Mouse (Mus musculus) lung, adult 2 months (tissue): Measurements from ENCODE around the gene Nbr1.

Experiments
- CTCF ChIP-seq: fragments of 200-500 bp; IDR thresholded peaks from 2 replicates; pipeline ENCODE4 v1.5.1; 2011; ENCODE audit warnings: mild to moderate bottlenecking, low read length, control low read depth; ENCODE audit not compliant: insufficient read depth
- POLR2A ChIP-seq: fragments of 200-500 bp; IDR thresholded peaks from 2 replicates; pipeline ENCODE4 v1.6.1; 2011; ENCODE audit warnings: low read depth, mild to moderate bottlenecking, control low read depth, low read length, borderline replicate concordance; ENCODE audit errors: extremely low read depth

GRCm38 (mm10) chr11:101551751-101552475 lies at the start of gene Nbr1, which contains the start of gene Brca1:
- TF ChIP-seq POLR2A, result 0 out of 2 replicates have a peak, but pooled peaks have one; percentile 41
- TF ChIP-seq CTCF, result no peak
